Mouse (Mus musculus) lung, embryonic 16.5 days (tissue): ENCODE data around the gene Eif5a. TPM values are rescaled to one million over a fixed set of nuclear protein-coding genes. Genes with fewer than 3 reads are reported as not detected.

Source experiments
- ATAC-seq: fragments of 200-750 bp; cut with Nextera tagmentation; 2 replicates; pipeline ENCODE4 v1.8.0; 2017; ENCODE audit warnings: low read depth, mild to moderate bottlenecking, moderate library complexity
- H3K27ac ChIP-seq: fragments of 300-500 bp; sonication (generic); 2 replicates; pipeline ENCODE4 v1.5.1; 2014; ENCODE audit warnings: mild to moderate bottlenecking, control low read depth, low read length
- H3K27me3 ChIP-seq: fragments of 300-500 bp; sonication (generic); 2 replicates; pipeline ENCODE4 v1.6.1; 2014; ENCODE audit warnings: low read depth, low read length, mixed read lengths; ENCODE audit not compliant: control insufficient read depth, insufficient read depth
- H3K36me3 ChIP-seq: fragments of 300-500 bp; sonication (generic); 2 replicates; pipeline ENCODE4 v1.6.1; 2014; ENCODE audit warnings: low read length; ENCODE audit not compliant: control insufficient read depth, insufficient read depth
- H3K4me1 ChIP-seq: fragments of 300-500 bp; sonication (generic); replicated peaks from 2 replicates; pipeline ENCODE4 v1.6.1; 2014; ENCODE audit warnings: low read length, mixed read lengths; ENCODE audit not compliant: control insufficient read depth, insufficient read depth
- H3K4me2 ChIP-seq: fragments of 300-500 bp; sonication (generic); 2 replicates; pipeline ENCODE4 v1.6.1; 2014; ENCODE audit warnings: low read depth, low read length, control low read depth
- H3K4me3 ChIP-seq: fragments of 300-500 bp; sonication (generic); 2 replicates; pipeline ENCODE4 v1.5.1; 2014; ENCODE audit warnings: mild to moderate bottlenecking, low read length, control low read depth
- H3K9ac ChIP-seq: fragments of 300-500 bp; sonication (generic); 2 replicates; pipeline ENCODE4 v1.6.1; 2014; ENCODE audit warnings: low read length, control low read depth
- H3K9me3 ChIP-seq: fragments of 300-500 bp; sonication (generic); 2 replicates; pipeline ENCODE4 v1.6.1; 2016; ENCODE audit warnings: low read length; ENCODE audit not compliant: control insufficient read depth
- WGBS: fragments of 180-500 bp; shearing (Covaris S2); extraction: QIAGEN DNeasy Blood & Tissue Kit; methylation state at CpG from one replicate; pipeline ENCODE4 v1.1.7; 2014; 5-methylcytosine and 5-hydroxymethylcytosine counted together
- polyA plus RNA-seq: library from polyadenylated mRNA; unstranded; fragments of >200 nt; fragmentation: Nextera tagmentation; extraction: Ambion mirVana; gene quantifications from 2 replicates; pipeline ENCODE4 v1.2.1, GENCODE M21; 2015

Gene Eif5a
- polyA plus RNA-seq, 1 experiment from 2014 or later, result 1,410 TPM

GRCm38 (mm10) chr11:69947337-69948065, 25.7 kb upstream of the Eif5a start:
- H3K27me3 ChIP-seq, result no peaks in the 10 kb centered on the region
- peak overlapping the region; percentile 61 for H3K4me3 ChIP-seq
- H3K4me2 ChIP-seq, result peak overlapping the region; percentile 80
- under 1% methylated on average over 29 of the region's 29 CpGs for WGBS
- H3K36me3 ChIP-seq, result 0 out of 2 replicates have a peak, but pooled peaks cover 2% of the 10 kb centered on the region
- ATAC-seq, result peak; percentile 59
- H3K9ac ChIP-seq, result peak overlapping the region; percentile 66
- H3K27ac ChIP-seq, result peak overlapping the region; percentile 87
- no peaks in the 10 kb centered on the region for H3K9me3 ChIP-seq
- H3K4me1 ChIP-seq, result peaks cover 19% of the 10 kb centered on the region

GRCm38 (mm10) chr11:69945997-69946891, 24.5 kb upstream of the Eif5a start:
- no peaks in the 10 kb centered on the region for H3K27me3 ChIP-seq
- no peaks in the 10 kb centered on the region for H3K9me3 ChIP-seq
- 84% methylated on average over 18 of the region's 18 CpGs for WGBS
- H3K9ac ChIP-seq, result no peak overlapping the region
- 0 out of 2 replicates have a peak, but pooled peaks cover 2% of the 10 kb centered on the region for H3K36me3 ChIP-seq
- peaks cover 19% of the 10 kb centered on the region for H3K4me1 ChIP-seq
- no peak overlapping the region for H3K27ac ChIP-seq
- H3K4me2 ChIP-seq, result peak overlapping the region; percentile 80; the same call in 1 of the 2 replicates
- no peak for ATAC-seq
- H3K4me3 ChIP-seq, result no peak overlapping the region

GRCm38 (mm10) chr11:69945216-69945615, 23.5 kb upstream of the Eif5a start:
- no peaks in the 10 kb centered on the region for H3K9me3 ChIP-seq
- no peak overlapping the region for H3K27ac ChIP-seq
- H3K4me1 ChIP-seq, result peaks cover 19% of the 10 kb centered on the region
- no peak overlapping the region for H3K4me3 ChIP-seq
- 0 out of 2 replicates have a peak, but pooled peaks cover 2% of the 10 kb centered on the region for H3K36me3 ChIP-seq
- 68% methylated on average over 13 of the region's 13 CpGs for WGBS
- H3K9ac ChIP-seq, result no peak overlapping the region
- H3K27me3 ChIP-seq, result no peaks in the 10 kb centered on the region
- no peak for ATAC-seq
- no peak overlapping the region for H3K4me2 ChIP-seq

DNA sequence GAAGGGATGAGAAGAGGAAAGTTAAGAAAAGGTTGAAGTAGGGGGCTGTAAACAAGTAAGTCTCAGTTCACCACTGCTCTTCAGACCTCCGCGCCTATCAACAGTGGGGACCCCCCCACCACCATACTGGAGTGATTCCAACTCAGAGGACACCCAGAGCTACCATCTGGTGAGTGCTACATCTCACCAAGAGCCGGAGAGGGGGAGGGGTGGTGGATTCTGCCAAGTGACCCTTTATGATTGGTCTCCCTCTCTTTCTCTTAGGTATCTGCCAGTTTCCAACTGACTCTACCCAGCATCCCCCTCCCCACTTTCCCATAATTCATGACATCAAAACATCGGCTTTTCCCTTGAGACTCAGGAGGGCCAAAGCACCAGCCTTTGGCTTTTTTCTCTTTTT, 19.2 kb upstream of the Eif5a start:
- Histone ChIP-seq H3K9me3 (no peaks in the 10 kb centered on the region), H3K27me3 (peaks cover 12% of the 10 kb centered on the region), H3K4me1 (peaks cover 13% of the 10 kb centered on the region), H3K4me3 (no peak overlapping the region), H3K27ac (no peak overlapping the region), H3K36me3 (0 out of 2 replicates have a peak, but pooled peaks cover 2% of the 10 kb centered on the region), H3K9ac (no peak overlapping the region), H3K4me2 (no peak overlapping the region)
- WGBS, result 74% methylated on average over 4 of the region's 4 CpGs
- ATAC-seq, result no peak

GRCm38 (mm10) chr11:69939731-69940130, 18.0 kb upstream of the Eif5a start:
- H3K9me3 ChIP-seq, result no peaks in the 10 kb centered on the region
- H3K27ac ChIP-seq, result no peak overlapping the region
- 93% methylated on average over 17 of the region's 17 CpGs for WGBS
- ATAC-seq, result no peak
- H3K36me3 ChIP-seq, result 0 out of 2 replicates have a peak, but pooled peaks cover 2% of the 10 kb centered on the region
- H3K27me3 ChIP-seq, result peaks cover 16% of the 10 kb centered on the region
- peaks cover 14% of the 10 kb centered on the region for H3K4me1 ChIP-seq
- no peak overlapping the region for H3K9ac ChIP-seq
- no peak overlapping the region for H3K4me3 ChIP-seq
- H3K4me2 ChIP-seq, result no peak overlapping the region

DNA sequence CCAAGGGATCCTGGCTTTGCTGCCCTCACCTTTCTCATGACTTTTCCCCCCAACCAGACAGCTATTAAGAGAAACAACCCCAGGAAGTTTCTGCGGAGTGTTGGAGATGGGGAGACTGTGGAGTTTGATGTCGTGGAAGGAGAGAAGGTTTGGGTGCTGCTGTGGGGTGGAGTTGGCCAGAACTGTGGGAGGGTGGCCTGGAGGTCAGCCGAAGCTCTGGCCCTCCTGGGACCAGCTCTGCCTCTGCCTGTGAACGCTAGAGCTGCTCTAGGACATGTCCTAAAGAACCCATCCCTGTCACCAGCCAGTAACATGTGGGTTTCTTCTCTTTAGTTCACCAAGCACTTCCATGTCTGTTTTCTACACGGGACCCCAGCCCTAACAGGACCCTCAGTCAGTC, 17.4 kb upstream of the Eif5a start:
- peaks cover 19% of the 10 kb centered on the region for H3K27me3 ChIP-seq
- peaks cover 20% of the 10 kb centered on the region for H3K4me1 ChIP-seq
- no peak overlapping the region for H3K4me3 ChIP-seq
- no peak overlapping the region for H3K4me2 ChIP-seq
- H3K9me3 ChIP-seq, result no peaks in the 10 kb centered on the region
- H3K27ac ChIP-seq, result no peak overlapping the region
- H3K36me3 ChIP-seq, result no peaks in the 10 kb centered on the region
- WGBS, result 61% methylated on average over 5 of the region's 5 CpGs
- no peak for ATAC-seq
- H3K9ac ChIP-seq, result no peak overlapping the region

DNA sequence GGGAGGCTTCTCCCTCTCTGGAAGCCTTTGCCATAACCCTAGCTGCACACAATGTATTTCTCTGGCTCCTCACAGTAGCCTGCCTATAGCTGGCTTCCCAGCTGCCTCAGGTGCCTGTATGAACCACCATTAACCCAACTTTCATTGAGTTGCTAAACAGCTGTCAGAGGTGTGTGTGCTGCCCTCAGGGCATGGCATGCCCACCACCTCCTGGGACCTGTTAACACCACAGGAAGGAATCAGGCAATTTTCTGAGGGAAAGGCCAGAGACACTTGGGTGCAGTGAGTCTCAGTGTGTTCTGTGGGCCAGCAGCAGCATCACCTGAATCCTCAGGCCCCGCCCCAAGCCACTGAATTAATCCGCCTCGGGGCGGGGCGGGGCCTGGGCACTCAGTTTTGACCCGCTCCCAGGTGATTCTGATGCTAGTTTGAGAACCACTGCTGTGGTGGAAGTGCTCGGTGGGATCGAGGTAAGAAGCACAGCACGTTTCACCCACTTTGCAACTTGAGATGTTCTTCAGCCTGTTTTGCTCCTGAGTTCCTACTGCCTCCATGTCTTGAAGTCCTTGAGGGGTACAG, 16.7 kb upstream of the Eif5a start:
- Histone ChIP-seq H3K9ac (no peak overlapping the region), H3K9me3 (no peaks in the 10 kb centered on the region), H3K4me2 (no peak overlapping the region), H3K27me3 (peaks cover 19% of the 10 kb centered on the region), H3K27ac (no peak overlapping the region), H3K4me1 (peaks cover 20% of the 10 kb centered on the region), H3K36me3 (no peaks in the 10 kb centered on the region), H3K4me3 (no peak overlapping the region)
- ATAC-seq, result no peak
- 32% methylated on average over 9 of the region's 9 CpGs for WGBS

DNA sequence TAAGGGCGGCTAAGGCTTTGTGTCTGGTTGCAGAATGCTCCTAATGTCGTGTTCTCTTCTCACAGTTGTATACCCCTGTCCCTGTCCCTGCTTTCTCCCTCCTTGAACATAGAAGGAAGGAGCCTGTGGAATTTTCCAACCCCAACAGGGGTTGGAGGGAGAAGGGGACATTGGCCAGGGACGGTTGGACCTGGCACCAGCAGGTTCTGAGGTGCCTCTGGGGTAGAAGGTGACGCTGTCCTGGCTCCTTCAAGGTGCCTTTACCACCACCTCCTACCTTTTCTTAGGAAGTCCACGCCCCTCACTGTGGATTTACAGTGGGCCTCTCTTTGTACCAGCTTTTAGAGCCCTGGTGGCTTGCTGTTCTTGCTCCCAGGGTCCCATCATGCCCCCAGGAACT, 16.1 kb upstream of the Eif5a start:
- 64% methylated on average over 5 of the region's 5 CpGs for WGBS
- peaks cover 19% of the 10 kb centered on the region for H3K27me3 ChIP-seq
- H3K4me2 ChIP-seq, result no peak overlapping the region
- H3K4me3 ChIP-seq, result no peak overlapping the region
- no peak overlapping the region for H3K9ac ChIP-seq
- no peak for ATAC-seq
- peaks cover 20% of the 10 kb centered on the region for H3K4me1 ChIP-seq
- no peaks in the 10 kb centered on the region for H3K36me3 ChIP-seq
- no peak overlapping the region for H3K27ac ChIP-seq
- H3K9me3 ChIP-seq, result no peaks in the 10 kb centered on the region

DNA sequence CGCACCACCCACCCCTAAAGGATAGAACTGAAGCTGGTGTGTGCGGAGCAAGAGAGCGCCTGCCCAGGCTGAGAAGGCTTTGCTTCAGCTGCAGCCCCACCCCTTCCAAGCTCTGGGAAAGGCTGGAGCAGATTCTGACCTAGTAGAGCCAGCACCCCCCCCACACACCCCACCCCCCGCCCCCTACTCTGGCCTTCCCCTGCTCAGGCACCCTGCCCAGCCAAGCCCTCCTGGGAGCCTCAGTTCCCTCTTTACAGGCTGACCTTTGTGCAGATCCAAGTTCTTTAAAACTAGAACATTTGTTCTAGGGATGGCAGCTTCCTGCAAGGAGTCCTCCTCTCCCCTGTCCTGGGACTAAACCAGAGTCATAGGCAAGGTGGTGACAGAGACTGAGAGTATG, 15.6 kb upstream of the Eif5a start:
- WGBS, result 37% methylated on average over 4 of the region's 4 CpGs
- H3K4me1 ChIP-seq, result peaks cover 20% of the 10 kb centered on the region
- no peak overlapping the region for H3K9ac ChIP-seq
- no peak for ATAC-seq
- no peak overlapping the region for H3K4me3 ChIP-seq
- H3K4me2 ChIP-seq, result no peak overlapping the region
- no peaks in the 10 kb centered on the region for H3K9me3 ChIP-seq
- H3K27ac ChIP-seq, result no peak overlapping the region
- H3K27me3 ChIP-seq, result peaks cover 19% of the 10 kb centered on the region
- H3K36me3 ChIP-seq, result no peaks in the 10 kb centered on the region
